Mouse (Mus musculus) heart, embryonic 12.5 days (tissue): Measurements from ENCODE around the gene Nagpa. TPM values are rescaled to one million over a fixed set of nuclear protein-coding genes. Genes with fewer than 3 reads are reported as not detected.

ENCODE experiments used
- ATAC-seq: fragments of 200-750 bp; cut with Nextera tagmentation; 2 replicates; pipeline ENCODE4 v1.8.0; 2017; ENCODE audit warnings: moderate TSS enrichment, moderate library complexity; ENCODE audit not compliant: insufficient number of reproducible peaks, low FRiP score
- H3K27ac ChIP-seq: fragments of 300-500 bp; sonication (generic); 2 replicates; pipeline ENCODE4 v1.5.1; 2016; ENCODE audit warnings: mild to moderate bottlenecking, moderate library complexity; ENCODE audit not compliant: poor library complexity, severe bottlenecking
- H3K27me3 ChIP-seq: fragments of 300-500 bp; sonication (generic); replicated peaks from 2 replicates; pipeline ENCODE4 v1.6.1; 2016; ENCODE audit warnings: mild to moderate bottlenecking, moderate library complexity
- H3K36me3 ChIP-seq: fragments of 300-500 bp; sonication (generic); 2 replicates; pipeline ENCODE4 v1.6.1; 2016; ENCODE audit warnings: mild to moderate bottlenecking, moderate library complexity
- H3K4me1 ChIP-seq: fragments of 300-500 bp; sonication (generic); replicated peaks from 2 replicates; pipeline ENCODE4 v1.6.1; 2016; ENCODE audit warnings: mild to moderate bottlenecking
- H3K4me2 ChIP-seq: fragments of 300-500 bp; sonication (generic); 2 replicates; pipeline ENCODE4 v1.6.1; 2016; ENCODE audit warnings: mild to moderate bottlenecking, moderate library complexity
- H3K4me3 ChIP-seq: fragments of 300-500 bp; sonication (generic); 2 replicates; pipeline ENCODE4 v1.5.1; 2016; ENCODE audit warnings: mild to moderate bottlenecking
- H3K9ac ChIP-seq: fragments of 300-500 bp; sonication (generic); 2 replicates; pipeline ENCODE4 v1.6.1; 2016; ENCODE audit warnings: mild to moderate bottlenecking, moderate library complexity
- H3K9me3 ChIP-seq: fragments of 300-500 bp; sonication (generic); replicated peaks from 2 replicates; pipeline ENCODE4 v1.6.1; 2016; ENCODE audit warnings: mild to moderate bottlenecking, moderate library complexity
- WGBS: fragments of 180-500 bp; shearing (Covaris S2); methylation state at CpG from one replicate; pipeline ENCODE4 v1.1.7; 2016; 5-methylcytosine and 5-hydroxymethylcytosine counted together
- microRNA-seq: library from miRNA; unstranded; fragments of <30 nt; microRNA quantifications from one replicate; pipeline ENCODE4, GENCODE M21; 2017
- polyA plus RNA-seq: library from polyadenylated mRNA; unstranded; fragments of >200 nt; fragmentation: Nextera tagmentation; extraction: Ambion mirVana; gene quantifications from 2 replicates; pipeline ENCODE4 v1.2.1, GENCODE M21; 2016

Nagpa gene
- polyA plus RNA-seq, 1 experiment from 2014 or later: 15.4 TPM

- no peak overlapping the region for H3K4me2 ChIP-seq
- no peaks in the 10 kb centered on the region for H3K36me3 ChIP-seq
- 75% methylated on average over 2 of the region's 2 CpGs for WGBS
- no peaks in the 10 kb centered on the region for H3K4me1 ChIP-seq
- no peak for ATAC-seq
- H3K9me3 ChIP-seq: no peaks in the 10 kb centered on the region
- no peak overlapping the region for H3K27ac ChIP-seq
- no peak overlapping the region for H3K9ac ChIP-seq
- no peak overlapping the region for H3K4me3 ChIP-seq
- peaks cover 8% of the 10 kb centered on the region for H3K27me3 ChIP-seq
These were observed 47.3 kb downstream of the Nagpa start for GRCm38 (mm10) chr16:5156495-5156894.

GRCm38 (mm10) chr16:5155014-5155413 is 48.8 kb downstream of the Nagpa start:
- H3K27me3 ChIP-seq: peaks cover 16% of the 10 kb centered on the region
- WGBS: 62% methylated on average over 3 of the region's 3 CpGs
- H3K4me3 ChIP-seq: no peak overlapping the region
- H3K27ac ChIP-seq: no peak overlapping the region
- H3K9me3 ChIP-seq: no peaks in the 10 kb centered on the region
- H3K4me2 ChIP-seq: no peak overlapping the region
- no peak overlapping the region for H3K9ac ChIP-seq
- ATAC-seq: no peak
- H3K36me3 ChIP-seq: no peaks in the 10 kb centered on the region
- H3K4me1 ChIP-seq: no peaks in the 10 kb centered on the region

- no peaks in the 10 kb centered on the region for H3K4me1 ChIP-seq
- no peaks in the 10 kb centered on the region for H3K9me3 ChIP-seq
- H3K27ac ChIP-seq: no peak overlapping the region
- H3K9ac ChIP-seq: no peak overlapping the region
- WGBS: 60% methylated on average over 6 of the region's 6 CpGs
- no peak overlapping the region for H3K4me3 ChIP-seq
- peaks cover 18% of the 10 kb centered on the region for H3K27me3 ChIP-seq
- H3K36me3 ChIP-seq: no peaks in the 10 kb centered on the region
- ATAC-seq: no peak
- no peak overlapping the region for H3K4me2 ChIP-seq
These were observed 50.3 kb downstream of the Nagpa start for GRCm38 (mm10) chr16:5153299-5154026.

GRCm38 (mm10) chr16:5150544-5150943 is 53.3 kb downstream of the Nagpa start:
- Histone ChIP-seq H3K9ac (no peak overlapping the region), H3K27me3 (peaks cover 25% of the 10 kb centered on the region), H3K9me3 (no peaks in the 10 kb centered on the region), H3K27ac (no peak overlapping the region), H3K4me1 (peaks cover 6% of the 10 kb centered on the region), H3K4me2 (no peak overlapping the region), H3K36me3 (no peaks in the 10 kb centered on the region), H3K4me3 (no peak overlapping the region)
- 72% methylated on average over 10 of the region's 10 CpGs for WGBS
- no peak for ATAC-seq

- Histone ChIP-seq H3K9me3 (no peaks in the 10 kb centered on the region), H3K9ac (peak within 1 kb of the TSS; percentile 20; the same call in 1 of the 2 replicates), H3K27ac (no peak within 1 kb of the TSS), H3K4me1 (peaks cover 6% of the 10 kb centered on the region), H3K4me3 (peak within 1 kb of the TSS; percentile 45), H3K27me3 (peaks cover 26% of the 10 kb centered on the region), H3K4me2 (peak within 1 kb of the TSS; percentile 76), H3K36me3 (no peaks in the 10 kb centered on the region)
- ATAC-seq: peak; percentile 12; the same call in 1 of the 2 replicates
- 21% methylated on average over 13 of the region's 13 CpGs for WGBS
These were observed 56.8 kb downstream of the Nagpa start, which contains the start of gene Sec14l5 for GRCm38 (mm10) chr16:5147037-5147385. Gene Sec14l5 (plus strand): TSS chr16:5147109.

GRCm38 (mm10) chr16:5146367-5147036 is 57.3 kb downstream of the Nagpa start:
- Histone ChIP-seq H3K9ac (peak overlapping the region; percentile 20; the same call in 1 of the 2 replicates), H3K4me1 (peaks cover 6% of the 10 kb centered on the region), H3K4me3 (peak overlapping the region; percentile 45), H3K27ac (no peak overlapping the region), H3K4me2 (peak overlapping the region; percentile 76), H3K27me3 (peaks cover 31% of the 10 kb centered on the region), H3K9me3 (no peaks in the 10 kb centered on the region), H3K36me3 (no peaks in the 10 kb centered on the region)
- peak; percentile 86 for ATAC-seq
- 3% methylated on average over 26 of the region's 26 CpGs for WGBS

- whole genome bisulfite sequencing: under 1% methylated on average over 7 of the region's 7 CpGs
- H3K9me3 ChIP-seq: no peaks in the 10 kb centered on the region
- peaks cover 6% of the 10 kb centered on the region for H3K4me1 ChIP-seq
- peaks cover 35% of the 10 kb centered on the region for H3K27me3 ChIP-seq
- H3K4me2 ChIP-seq: peak overlapping the region; percentile 16; the same call in 1 of the 2 replicates
- H3K36me3 ChIP-seq: no peaks in the 10 kb centered on the region
- H3K27ac ChIP-seq: no peak overlapping the region
- ATAC-seq: 0 out of 2 replicates have a peak, but pooled peaks have one; percentile 21
- H3K4me3 ChIP-seq: no peak overlapping the region
- no peak overlapping the region for H3K9ac ChIP-seq
These were observed 58.2 kb downstream of the Nagpa start for GRCm38 (mm10) chr16:5145570-5145969.

Small RNA genes lying within 50 kb of the gene (microRNA-seq; reads per million reads assigned to microRNA genes)
- gene Gm23689: not detected
- gene Gm26095: not detected
- gene Mir6364: not detected

Other genes with a start within 250 kb of the Nagpa start
- 34.4 and 34.8 TPM in 2 replicates for gene Anks3, start 239.8 kb downstream of the Nagpa start, polyA plus RNA-seq
- not detected in 2 replicates for gene Sept12, start 206.2 kb downstream of the Nagpa start, polyA plus RNA-seq
- gene Smim22, start 196.7 kb downstream of the Nagpa start, polyA plus RNA-seq: 2.0 and 3.7 TPM in 2 replicates
- gene Rogdi, start 190.5 kb downstream of the Nagpa start, polyA plus RNA-seq: 44.1 and 48.3 TPM in 2 replicates
- 111 and 114 TPM in 2 replicates for gene Glyr1, start 154.1 kb downstream of the Nagpa start, polyA plus RNA-seq
- 16.3 and 16.7 TPM in 2 replicates for gene Ubn1, start 154.0 kb downstream of the Nagpa start, polyA plus RNA-seq
- 1.5 and 2.1 TPM in 2 replicates for gene Ppl, start 71.6 kb downstream of the Nagpa start, polyA plus RNA-seq
- gene Sec14l5, start 56.9 kb downstream of the Nagpa start, polyA plus RNA-seq: not detected in 2 replicates
- 2.5 and 3.2 TPM in 2 replicates for gene AU021092, start 18.3 kb upstream of the Nagpa start, polyA plus RNA-seq
- 23.9 and 24.6 TPM in 2 replicates for gene Alg1, start 29.6 kb upstream of the Nagpa start, polyA plus RNA-seq
- 17.2 and 19.5 TPM in 2 replicates for gene Eef2kmt, start 52.0 kb upstream of the Nagpa start, polyA plus RNA-seq